Mouse (Mus musculus): ENCODE measurements around the gene Olfr548-ps1. TPM values are rescaled to one million over a fixed set of nuclear protein-coding genes. Genes with fewer than 3 reads are reported as not detected.

Gene Olfr548-ps1
- polyA plus RNA-seq, 1 experiment from 2014 or later: not detected

Other genes with a start within 250 kb of the Olfr548-ps1 start
- gene Rrm1, start 99.2 kb upstream of the Olfr548-ps1 start, polyA plus RNA-seq (2014; fragmentation: Nextera tagmentation; extraction: Ambion mirVana): 261 and 275 TPM in 2 replicates
- 0.23 and 0.56 TPM in 2 replicates for gene Olfr543, start 59.2 kb upstream of the Olfr548-ps1 start, polyA plus RNA-seq (2014; fragmentation: Nextera tagmentation; extraction: Ambion mirVana)
- 0.05 and 0.09 TPM in 2 replicates for gene Olfr544, start 52.6 kb upstream of the Olfr548-ps1 start, polyA plus RNA-seq (2014; fragmentation: Nextera tagmentation; extraction: Ambion mirVana)
- gene Olfr545, start 41.3 kb upstream of the Olfr548-ps1 start, polyA plus RNA-seq (2014; fragmentation: Nextera tagmentation; extraction: Ambion mirVana): 0.39 TPM in 1 of 2 replicates, not detected in the other
- gene Olfr547, start 6.1 kb upstream of the Olfr548-ps1 start, polyA plus RNA-seq (2014; fragmentation: Nextera tagmentation; extraction: Ambion mirVana): not detected in 2 replicates
- not detected in 2 replicates for gene Olfr549, start 9.0 kb downstream of the Olfr548-ps1 start, polyA plus RNA-seq (2014; fragmentation: Nextera tagmentation; extraction: Ambion mirVana)
- gene Trim21, start 24.6 kb downstream of the Olfr548-ps1 start, polyA plus RNA-seq (2014; fragmentation: Nextera tagmentation; extraction: Ambion mirVana): 0.13 and 0.95 TPM in 2 replicates
- not detected in 2 replicates for gene Olfr550, start 30.5 kb downstream of the Olfr548-ps1 start, polyA plus RNA-seq (2014; fragmentation: Nextera tagmentation; extraction: Ambion mirVana)
- not detected in 2 replicates for gene Olfr551, start 51.0 kb downstream of the Olfr548-ps1 start, polyA plus RNA-seq (2014; fragmentation: Nextera tagmentation; extraction: Ambion mirVana)
- gene Olfr552, start 56.9 kb downstream of the Olfr548-ps1 start, polyA plus RNA-seq (2014; fragmentation: Nextera tagmentation; extraction: Ambion mirVana): not detected in 2 replicates
- not detected in 2 replicates for gene Olfr553, start 77.3 kb downstream of the Olfr548-ps1 start, polyA plus RNA-seq (2014; fragmentation: Nextera tagmentation; extraction: Ambion mirVana)
- not detected in 2 replicates for gene Olfr554, start 97.5 kb downstream of the Olfr548-ps1 start, polyA plus RNA-seq (2014; fragmentation: Nextera tagmentation; extraction: Ambion mirVana)
- gene Olfr555, start 117.9 kb downstream of the Olfr548-ps1 start, polyA plus RNA-seq (2014; fragmentation: Nextera tagmentation; extraction: Ambion mirVana): not detected in 2 replicates
- not detected in 2 replicates for gene Olfr556, start 124.0 kb downstream of the Olfr548-ps1 start, polyA plus RNA-seq (2014; fragmentation: Nextera tagmentation; extraction: Ambion mirVana)
- 12.9 and 13.6 TPM in 2 replicates for gene Trim68, start 146.4 kb downstream of the Olfr548-ps1 start, polyA plus RNA-seq (2014; fragmentation: Nextera tagmentation; extraction: Ambion mirVana)
- not detected in 2 replicates for gene Olfr557, start 155.0 kb downstream of the Olfr548-ps1 start, polyA plus RNA-seq (2014; fragmentation: Nextera tagmentation; extraction: Ambion mirVana)
- gene Olfr558, start 161.3 kb downstream of the Olfr548-ps1 start, polyA plus RNA-seq (2014; fragmentation: Nextera tagmentation; extraction: Ambion mirVana): not detected in 2 replicates
- gene Olfr33, start 178.2 kb downstream of the Olfr548-ps1 start, polyA plus RNA-seq (2014; fragmentation: Nextera tagmentation; extraction: Ambion mirVana): not detected in 2 replicates
- gene Olfr559, start 186.6 kb downstream of the Olfr548-ps1 start, polyA plus RNA-seq (2014; fragmentation: Nextera tagmentation; extraction: Ambion mirVana): not detected in 2 replicates
- gene Olfr560, start 218.5 kb downstream of the Olfr548-ps1 start, polyA plus RNA-seq (2014; fragmentation: Nextera tagmentation; extraction: Ambion mirVana): not detected in 2 replicates
- not detected in 2 replicates for gene Olfr78, start 218.6 kb downstream of the Olfr548-ps1 start, polyA plus RNA-seq (2014; fragmentation: Nextera tagmentation; extraction: Ambion mirVana)
- not detected in 2 replicates for gene Olfr561, start 230.3 kb downstream of the Olfr548-ps1 start, polyA plus RNA-seq (2014; fragmentation: Nextera tagmentation; extraction: Ambion mirVana)